Mouse (Mus musculus) R1 (cell line): Measurements from ENCODE around the gene Tbc1d25.

Experiments
- DNase-seq: peaks from one replicate; pipeline ENCODE4 v3.0.0-alpha.2; 2018; ENCODE audit warnings: low read depth, low spot score

The Tbc1d25 gene

GRCm38 (mm10) chrX:8175504-8176385 lies at the start of gene Tbc1d25:
TSS of gene Tbc1d25 (minus strand) at chrX:8176181.
- DNase-seq, result peak; percentile 93

DNA sequence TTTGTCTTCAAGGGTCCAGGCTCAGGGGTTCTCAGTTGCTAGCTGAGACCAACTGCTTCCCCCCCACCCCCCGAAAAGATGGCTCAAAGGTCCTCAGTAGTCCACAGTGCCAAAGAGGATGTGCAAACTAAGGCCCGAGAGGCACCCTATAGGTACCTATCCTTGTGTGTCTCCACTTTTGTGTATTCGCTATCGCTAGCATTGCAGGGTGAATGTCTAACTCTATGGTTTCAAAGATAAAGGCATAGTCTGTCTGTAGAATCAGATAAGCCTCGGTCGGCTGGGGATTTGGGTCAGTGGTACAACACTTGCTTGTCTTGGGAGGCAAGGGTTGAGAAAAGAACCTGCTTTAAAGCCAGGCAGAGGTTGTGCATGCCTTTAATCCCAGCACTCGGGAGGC lies 47.5 kb upstream of the Tbc1d25 start:
- DNase-seq, result no peak

DNA sequence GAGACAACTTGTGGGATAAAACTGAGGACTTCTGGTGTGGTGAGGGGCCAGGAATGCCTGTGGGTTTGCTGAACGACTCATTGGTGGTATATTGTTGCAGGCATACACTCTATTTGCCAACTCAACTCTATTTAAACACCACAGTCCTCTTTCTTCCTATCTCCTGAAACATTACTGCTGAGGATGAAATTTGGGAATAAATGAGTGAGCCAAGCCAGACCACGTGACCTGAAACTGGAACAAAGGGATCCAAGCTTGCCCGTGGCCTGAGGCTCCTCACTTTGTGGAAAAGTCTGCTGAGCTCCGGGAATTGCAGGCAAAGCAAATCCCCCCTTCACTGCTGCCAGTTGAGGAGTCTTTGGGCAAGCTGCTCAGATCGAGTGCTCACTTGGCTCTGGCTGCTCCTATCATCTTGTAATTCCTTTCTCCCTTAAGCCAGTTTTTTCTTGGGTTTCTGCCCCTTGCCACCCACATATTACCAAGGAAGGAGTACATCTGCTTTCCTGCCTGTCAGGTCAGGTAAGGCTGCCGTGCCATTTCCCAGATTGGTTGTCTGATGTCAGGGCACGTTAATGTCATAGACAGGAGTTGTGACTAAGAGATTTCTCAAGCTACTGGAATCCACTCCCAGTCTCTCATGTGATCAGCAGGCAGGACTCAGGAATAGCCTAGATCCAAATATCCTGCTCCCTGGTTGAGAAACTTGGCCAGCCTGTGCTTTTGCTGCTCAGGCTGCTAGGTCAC lies 46.9 kb upstream of the Tbc1d25 start:
- DNase-seq, result no peak

GRCm38 (mm10) chrX:8222296-8222677 lies 46.3 kb upstream of the Tbc1d25 start:
- DNase-seq, result no peak

- DNase-seq, result peak; percentile 93
Observed at GRCm38 (mm10) chrX:8219651-8220050, 43.7 kb upstream of the Tbc1d25 start.

- DNase-seq, result no peak
Observed at GRCm38 (mm10) chrX:8218114-8218513, 42.1 kb upstream of the Tbc1d25 start.

DNA sequence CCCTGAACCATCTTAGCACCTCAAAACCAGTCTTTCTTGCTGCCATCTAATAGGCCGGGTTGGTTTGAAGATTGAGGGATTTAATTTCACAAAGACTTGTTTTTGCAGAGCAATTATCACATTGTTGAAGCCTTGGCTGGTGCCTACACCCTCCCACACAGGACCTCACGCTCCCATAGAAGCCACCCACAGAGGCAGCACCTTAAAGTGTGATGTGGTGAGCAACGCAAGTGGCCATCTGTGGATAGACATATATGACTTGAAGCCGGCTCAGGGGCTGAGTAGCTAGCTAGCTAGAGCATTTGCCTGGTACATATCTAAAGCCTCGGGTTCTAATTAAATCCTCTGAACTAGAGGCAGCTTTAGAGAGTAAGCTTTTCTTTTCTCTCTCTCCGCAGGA lies 41.4 kb upstream of the Tbc1d25 start:
- no peak for DNase-seq

DNA sequence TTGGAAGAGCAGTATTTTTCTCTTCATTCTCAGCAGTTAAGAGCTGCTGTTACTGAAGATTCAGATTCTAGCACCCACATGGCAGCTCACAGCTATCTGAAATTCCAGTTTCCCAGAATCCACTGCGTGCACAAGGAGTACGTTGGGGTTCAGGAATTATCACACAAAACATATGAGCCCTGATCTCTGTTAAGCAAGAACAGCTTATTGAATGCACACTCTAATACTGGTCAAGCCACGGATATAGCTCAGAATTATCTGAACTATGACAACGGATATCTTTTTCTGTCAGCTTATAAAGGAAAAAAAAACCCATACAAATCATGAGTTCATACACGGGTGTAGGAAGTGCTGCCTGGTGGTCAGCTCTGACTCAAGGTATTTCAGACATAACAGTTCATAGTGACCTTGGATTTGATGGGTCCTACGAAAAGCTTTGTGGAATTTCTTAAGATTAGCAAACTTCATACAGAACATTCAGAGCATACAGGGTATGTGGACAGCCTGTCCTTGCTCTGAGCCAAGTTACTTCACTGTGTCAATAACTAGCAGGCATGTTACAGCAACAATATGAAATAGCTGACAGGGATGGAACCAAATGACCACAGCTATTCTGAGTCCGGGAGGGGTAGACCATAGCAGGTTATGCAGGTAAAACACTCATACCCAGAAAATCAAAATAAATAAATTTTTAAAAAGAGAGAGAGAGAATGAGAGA lies 35.7 kb upstream of the Tbc1d25 start:
- no peak for DNase-seq

GRCm38 (mm10) chrX:8209720-8210119 lies 33.7 kb upstream of the Tbc1d25 start:
- no peak for DNase-seq

GRCm38 (mm10) chrX:8207224-8207623 lies 31.2 kb upstream of the Tbc1d25 start:
- peak; percentile 98 for DNase-seq

DNA sequence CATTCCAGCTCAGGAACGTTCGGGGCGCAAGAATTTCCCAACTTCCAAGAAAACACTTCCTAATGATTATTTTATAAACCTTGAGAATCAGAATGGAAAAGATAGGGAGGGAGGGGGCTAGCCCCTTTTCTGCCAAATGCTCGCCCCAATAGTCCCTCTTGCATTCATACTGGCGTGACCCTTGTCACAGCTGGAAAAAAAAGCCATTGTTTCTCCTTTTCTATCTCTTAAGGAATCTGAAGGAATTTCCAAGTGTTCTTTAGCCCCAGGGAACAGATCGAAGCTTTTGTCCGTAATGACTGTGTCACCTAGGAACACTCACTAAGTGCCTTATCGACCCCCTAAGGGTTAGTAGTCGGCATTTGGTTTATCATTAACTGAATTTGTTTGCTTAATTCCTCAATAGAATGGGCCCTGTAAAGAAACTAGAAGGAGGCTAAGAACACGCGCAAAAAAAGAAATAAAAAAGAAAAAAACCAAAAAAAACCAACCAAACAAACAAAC lies 30.8 kb upstream of the Tbc1d25 start:
- peak; percentile 89 for DNase-seq

GRCm38 (mm10) chrX:8206015-8206693 lies 30.2 kb upstream of the Tbc1d25 start, which contains the start of gene Porcn:
TSS of gene Porcn (minus strand) at chrX:8206525.
- peak; percentile 92 for DNase-seq

- no peak for DNase-seq
Observed at GRCm38 (mm10) chrX:8205551-8205950, 29.6 kb upstream of the Tbc1d25 start.

DNA sequence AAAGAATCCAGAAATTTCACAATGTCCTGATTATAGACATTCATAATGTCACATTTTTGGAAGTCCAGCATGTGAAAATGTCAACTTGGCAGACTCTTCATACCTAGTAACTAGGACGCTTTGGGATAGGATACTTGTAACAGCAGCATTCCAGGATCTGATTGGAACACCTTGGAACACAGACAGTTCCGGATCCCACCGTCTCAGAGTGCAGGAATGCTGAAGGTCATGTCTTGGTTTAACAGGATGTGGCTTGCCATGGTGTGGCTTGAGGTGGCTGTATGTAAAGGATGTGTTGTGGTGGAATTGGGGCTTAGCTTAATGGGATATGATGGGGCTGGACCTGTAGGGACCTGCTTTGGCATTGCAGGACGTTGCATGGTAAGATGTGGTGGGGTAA lies 29.1 kb upstream of the Tbc1d25 start:
- peak; percentile 59 for DNase-seq

DNA sequence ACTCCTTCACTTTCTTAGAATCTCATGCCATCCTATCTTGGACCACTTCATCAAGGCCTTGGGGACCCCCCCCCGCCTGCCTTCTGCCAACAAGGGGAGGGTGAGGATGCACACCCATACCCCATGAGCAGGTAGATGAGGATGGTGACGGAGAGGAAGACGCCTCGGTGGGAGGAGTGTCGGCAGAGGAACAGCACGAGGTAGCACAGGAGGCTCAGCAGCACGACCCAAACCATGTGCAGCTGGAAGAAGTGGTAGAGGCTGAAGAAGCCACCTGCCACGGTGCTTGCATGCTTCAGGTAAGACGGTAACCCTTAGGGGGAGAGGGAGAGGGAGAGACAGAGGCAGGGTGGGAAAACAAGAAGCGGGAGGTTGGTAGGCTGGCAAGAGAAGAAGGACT lies 28.1 kb upstream of the Tbc1d25 start:
- no peak for DNase-seq

- no peak for DNase-seq
Observed at GRCm38 (mm10) chrX:8203105-8203504, 27.1 kb upstream of the Tbc1d25 start.

GRCm38 (mm10) chrX:8193419-8193723 lies 17.4 kb upstream of the Tbc1d25 start, which contains the start of gene Ebp:
TSS of gene Ebp (minus strand) at chrX:8193512.
- peak; percentile 13 for DNase-seq

DNA sequence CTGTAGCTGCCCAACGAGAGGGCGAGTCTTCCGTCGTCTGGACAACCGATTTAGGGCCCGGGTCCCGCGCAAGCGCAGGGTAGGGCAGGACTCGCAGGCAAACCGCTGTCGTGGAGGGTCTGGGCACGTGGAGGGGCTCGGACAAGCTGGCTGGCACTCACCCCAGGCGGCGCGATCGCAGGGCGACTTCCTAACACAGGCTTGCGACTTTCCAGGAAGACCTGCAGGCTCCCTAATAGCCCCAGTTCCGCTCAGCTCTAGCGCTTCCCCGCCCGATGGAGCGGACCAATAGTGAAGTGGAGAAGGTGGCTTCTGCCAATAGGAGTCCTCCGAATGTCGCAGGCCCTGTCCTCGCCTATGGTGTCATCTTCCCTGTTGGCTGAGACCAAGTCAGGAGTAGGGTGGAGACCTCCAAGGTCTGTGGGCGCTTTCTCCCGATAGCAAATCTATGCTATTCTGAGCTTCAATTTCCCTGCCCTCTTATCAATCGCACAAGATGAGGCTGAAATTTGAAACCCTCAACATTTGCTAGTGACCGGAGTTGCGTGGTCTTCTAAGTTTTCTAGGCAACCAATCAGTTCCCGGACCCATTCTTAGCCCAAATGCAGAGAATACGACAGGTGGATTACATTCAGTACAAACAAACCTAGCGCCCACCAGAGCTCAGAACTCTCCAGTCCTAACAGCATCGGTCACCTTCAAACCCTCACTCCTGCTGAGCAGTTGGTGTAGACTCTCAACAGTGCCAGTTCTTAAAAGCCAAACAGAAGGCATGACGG lies 16.8 kb upstream of the Tbc1d25 start:
- peak; percentile 91 for DNase-seq

GRCm38 (mm10) chrX:8192126-8192639 lies 16.2 kb upstream of the Tbc1d25 start:
- DNase-seq, result peak; percentile 39

DNA sequence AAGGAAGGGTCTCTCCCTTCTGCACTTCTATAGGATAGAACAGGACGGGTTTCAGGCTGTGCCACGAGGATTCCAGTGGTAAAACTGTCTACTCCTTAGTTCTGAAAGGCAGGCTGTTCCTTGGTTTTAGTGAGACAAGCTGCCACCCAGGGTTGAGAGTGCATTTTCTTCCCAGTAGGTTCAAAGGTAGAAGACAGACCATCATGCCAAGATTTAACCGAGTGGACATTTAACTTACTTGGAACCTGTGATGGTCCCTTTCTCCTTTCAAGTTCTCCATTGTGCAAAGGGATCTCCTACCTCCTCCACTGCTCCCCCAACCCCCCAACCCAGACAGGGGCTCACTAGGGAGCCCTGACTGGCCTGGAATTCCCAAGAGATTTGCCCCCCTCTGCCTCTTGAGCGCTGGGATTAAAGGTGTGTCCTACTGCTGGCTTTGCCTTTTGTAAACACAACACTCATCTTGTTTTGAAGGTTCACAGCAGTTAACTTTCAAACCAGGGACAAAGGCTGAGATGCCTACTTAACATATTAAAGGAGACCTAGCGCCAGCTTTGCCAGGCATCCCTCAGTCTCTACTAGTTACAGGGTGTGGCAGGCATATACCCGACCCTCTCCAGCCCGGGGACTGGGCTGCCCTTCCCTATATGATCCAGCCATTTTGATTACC lies 7.0 kb upstream of the Tbc1d25 start:
- peak; percentile 88 for DNase-seq
